Mouse (Mus musculus): Measurements from ENCODE around the gene Chd8.

Chd8 gene

DNA sequence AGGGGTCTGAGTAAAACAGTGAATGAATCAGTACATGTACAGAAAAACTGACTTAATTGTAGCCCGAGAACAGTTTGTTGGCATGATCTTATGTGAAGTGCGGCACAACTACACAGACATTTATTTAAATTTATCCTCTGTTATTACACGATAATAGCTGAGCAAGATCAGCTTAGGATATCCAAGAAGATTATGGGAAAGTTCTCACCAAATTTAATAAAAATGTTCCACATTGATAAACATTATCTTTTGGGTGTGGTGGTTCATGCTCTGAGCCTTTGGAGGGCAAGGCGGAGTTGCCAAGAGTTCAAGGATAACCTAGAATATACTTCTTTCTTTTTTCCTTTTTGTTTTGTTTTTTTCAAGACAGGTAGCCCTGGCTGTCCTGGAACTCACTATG, 58.2 kb downstream of the Chd8 start:
- no peak for DNase-seq (ENCODE audit: low spot score in 2 of 2)

- peak in 1 of 2 experiments; percentile 21 for DNase-seq (ENCODE audit: low spot score in 2 of 2)
These were observed 59.4 kb downstream of the Chd8 start for GRCm38 (mm10) chr14:52198141-52198540.

DNA sequence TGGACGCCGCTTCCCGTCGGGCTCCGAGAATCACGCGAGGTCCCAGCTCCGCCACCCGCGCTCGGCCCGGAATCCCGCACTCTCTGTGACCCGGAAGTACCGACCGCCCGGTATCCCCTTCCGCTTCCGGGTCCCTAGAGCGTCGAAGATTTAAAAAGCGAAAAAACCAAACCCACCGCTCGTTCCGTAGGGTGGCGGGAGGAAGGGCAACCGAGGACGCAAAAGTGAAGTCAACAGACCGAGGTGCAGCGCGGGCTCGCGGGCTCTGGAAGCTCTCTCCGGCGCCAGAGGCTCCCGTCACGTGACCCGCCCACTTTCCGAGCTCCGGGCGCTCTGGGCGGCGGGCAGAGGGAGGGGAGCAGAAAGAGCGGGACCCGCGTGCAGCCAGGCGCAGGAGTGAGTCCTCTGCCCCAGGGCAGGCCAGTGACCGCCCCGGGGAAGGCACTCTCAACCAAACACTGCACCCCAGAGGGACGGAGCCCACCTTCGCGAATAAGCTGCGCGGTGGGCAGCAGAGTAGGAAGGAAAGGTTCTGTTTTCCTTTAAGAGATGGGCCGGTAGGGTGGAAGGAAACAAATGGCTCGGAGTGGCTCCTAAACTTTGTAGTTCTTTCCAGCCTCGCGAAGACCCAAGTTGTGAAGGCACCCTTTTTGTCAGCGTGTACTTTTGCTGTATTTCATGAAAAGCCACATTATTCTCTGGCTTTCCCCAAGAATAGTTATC, 60.3 kb downstream of the Chd8 start, which contains the start of gene Supt16:
Gene Supt16, minus strand, starts transcription at position 261 of the 723 bp plus-strand sequence.
- peak; percentile 80 to 90 for DNase-seq (ENCODE audit: low spot score in 2 of 2)

DNA sequence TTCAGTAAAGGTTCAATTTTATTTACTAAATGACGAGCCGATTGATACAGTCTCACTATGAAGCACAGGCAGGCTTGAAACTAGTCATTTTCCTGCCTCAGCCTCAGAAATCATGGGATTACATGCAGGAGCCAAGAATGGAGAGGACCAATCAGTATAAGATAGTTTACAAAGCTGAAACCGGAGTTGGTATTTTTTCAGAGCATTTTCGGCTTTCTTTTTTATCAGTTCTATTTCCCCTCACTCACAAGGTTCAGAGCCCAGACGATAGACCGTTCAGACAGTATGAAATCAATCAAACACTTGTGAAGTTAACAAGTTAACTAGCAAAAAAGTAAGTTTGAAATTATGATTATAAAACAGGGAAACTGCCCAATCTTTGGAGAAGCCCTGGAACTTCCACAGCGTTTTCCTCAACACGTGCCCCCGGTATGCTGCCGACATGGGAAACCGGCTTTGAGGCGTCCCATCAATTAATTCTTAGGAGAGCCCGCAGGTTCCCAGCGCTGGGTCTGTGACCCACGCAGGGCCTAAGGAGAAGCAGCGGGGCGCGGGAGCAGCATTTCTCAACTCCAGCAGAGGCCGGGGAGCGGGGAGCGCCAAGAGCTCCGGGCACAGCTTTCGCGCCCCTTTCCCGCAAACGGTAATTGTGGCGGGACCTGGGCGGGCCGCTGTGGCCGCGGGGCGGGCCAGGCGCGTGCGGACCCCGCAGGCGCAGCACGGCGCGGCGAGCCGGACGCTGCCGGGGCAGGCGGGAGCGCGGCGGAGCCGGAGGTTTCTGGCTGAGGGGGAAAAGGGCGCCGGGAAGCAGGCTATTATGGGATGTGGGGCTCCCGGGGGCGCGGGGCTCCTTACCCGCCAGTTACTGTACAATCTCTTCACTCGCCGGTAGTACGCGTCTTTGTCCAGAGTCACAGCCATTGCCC, 61.1 kb downstream of the Chd8 start:
- DNase-seq (ENCODE audit: low spot score in 2 of 2): peak in 1 of 2 experiments; percentile 78

DNA sequence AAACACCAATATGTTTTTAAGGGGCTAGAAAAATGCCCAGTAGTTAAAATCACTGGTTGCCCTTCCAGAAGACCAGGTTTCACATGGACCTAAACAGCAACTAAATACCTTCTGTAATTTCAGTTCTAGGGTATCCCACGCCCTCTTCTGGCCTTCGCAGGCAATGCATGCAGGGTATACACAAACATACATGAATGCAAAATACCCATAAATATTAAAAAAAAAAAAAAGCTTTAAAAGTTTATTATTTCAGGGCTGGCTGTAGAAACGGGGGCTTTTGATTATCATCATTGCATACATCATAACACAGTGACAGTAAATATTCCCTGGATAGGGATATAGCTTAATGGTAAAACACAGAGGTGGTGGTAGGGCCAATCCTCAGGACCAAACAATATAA, 61.9 kb downstream of the Chd8 start:
- peak; percentile 80 to 87 for DNase-seq (ENCODE audit: low spot score in 2 of 2)

DNA sequence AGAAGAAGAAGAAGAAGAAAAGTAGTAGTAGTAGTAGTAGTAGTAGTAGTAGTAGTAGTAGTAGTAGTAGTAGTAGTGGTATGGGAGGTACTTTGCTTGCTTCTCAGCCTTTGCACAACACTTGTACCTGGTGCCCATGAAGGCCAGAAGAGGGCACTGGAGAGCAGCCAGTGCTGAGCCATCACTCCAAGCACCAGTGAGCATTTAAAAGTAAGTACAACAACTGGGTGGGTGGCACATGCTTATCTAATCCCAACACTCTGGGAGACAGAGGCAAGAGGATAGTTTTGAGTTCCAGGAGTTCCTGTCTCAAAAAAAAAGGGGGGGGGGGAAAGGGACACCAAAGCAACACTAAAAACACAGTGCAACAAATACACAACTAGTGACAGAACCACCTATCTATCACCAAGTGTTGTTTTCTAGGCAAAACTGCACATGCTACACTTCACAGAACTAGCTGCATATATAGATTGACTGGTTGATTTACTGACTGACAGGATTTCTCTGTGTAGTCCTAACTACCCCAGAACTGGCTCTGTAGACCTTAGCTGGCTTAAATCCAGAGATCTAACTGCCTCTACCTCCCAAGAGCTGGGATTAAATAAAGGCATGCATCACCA, 66.7 kb downstream of the Chd8 start:
- DNase-seq (ENCODE audit: low spot score in 2 of 2): peak; percentile 55 to 80

DNA sequence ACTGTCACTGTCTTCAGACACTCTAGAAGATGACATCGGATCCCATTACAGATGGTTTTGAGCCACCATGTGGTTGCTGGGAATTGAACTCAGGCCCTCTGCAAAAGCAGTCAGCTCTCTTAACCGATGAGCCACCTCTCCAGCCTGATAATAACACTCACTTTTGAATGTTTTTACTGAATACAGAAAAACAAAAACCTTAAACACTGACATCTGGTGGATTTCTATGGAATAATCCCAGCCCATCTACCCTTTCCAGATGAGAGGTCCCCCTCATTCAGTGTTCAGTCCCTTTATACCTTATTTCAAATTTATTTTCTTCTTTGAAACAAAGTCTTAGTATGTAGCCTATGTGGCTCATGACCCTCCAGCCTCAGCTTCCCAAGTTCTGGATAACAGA, 68.1 kb downstream of the Chd8 start:
- no peak for DNase-seq (ENCODE audit: low spot score in 2 of 2)

GRCm38 (mm10) chr14:52188788-52189187, 68.8 kb downstream of the Chd8 start:
- no peak for DNase-seq (ENCODE audit: low spot score in 2 of 2)

DNA sequence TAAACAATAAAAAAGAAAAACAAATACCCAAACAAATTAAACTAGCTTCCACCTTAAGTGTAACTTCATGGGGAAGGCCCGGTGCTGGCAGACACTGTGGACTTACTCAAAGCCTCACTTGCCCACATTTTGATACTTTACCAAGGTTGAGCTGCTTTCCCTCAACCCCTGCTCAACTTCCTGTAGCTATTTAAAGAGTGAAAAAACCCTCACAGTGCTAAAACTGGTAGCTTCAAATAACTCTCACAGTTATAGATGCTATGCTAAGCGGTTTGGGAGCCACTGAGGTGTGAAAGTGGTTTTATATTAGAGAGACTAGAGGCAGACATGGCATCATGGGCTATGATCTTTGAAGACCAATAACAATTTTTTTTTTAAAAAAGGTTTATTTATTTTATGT, 91.0 kb downstream of the Chd8 start:
- no peak for DNase-seq (ENCODE audit: low spot score in 2 of 2)

- no peak for DNase-seq (ENCODE audit: low spot score in 2 of 2)
These were observed 96.7 kb downstream of the Chd8 start for GRCm38 (mm10) chr14:52160911-52161310.

DNA sequence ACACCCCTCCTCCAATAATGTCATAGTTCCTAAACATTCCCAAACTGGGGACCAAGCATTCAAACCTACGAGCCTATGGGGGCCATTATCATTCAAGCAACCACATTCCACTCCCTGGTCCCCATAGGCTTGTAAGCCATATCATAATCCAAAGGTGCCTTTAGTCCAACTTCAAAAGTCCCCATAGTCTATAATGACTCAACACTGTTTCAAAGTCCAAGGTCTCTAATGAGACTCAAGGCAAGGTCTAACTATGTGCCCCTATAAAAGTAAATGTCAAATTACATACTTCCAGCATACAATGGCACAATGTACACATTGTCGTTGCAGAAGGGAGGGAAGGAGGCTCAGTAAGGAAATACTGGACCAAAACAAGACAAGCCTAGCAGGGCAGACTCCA, 102.6 kb downstream of the Chd8 start:
- no peak for DNase-seq (ENCODE audit: low spot score in 2 of 2)

DNA sequence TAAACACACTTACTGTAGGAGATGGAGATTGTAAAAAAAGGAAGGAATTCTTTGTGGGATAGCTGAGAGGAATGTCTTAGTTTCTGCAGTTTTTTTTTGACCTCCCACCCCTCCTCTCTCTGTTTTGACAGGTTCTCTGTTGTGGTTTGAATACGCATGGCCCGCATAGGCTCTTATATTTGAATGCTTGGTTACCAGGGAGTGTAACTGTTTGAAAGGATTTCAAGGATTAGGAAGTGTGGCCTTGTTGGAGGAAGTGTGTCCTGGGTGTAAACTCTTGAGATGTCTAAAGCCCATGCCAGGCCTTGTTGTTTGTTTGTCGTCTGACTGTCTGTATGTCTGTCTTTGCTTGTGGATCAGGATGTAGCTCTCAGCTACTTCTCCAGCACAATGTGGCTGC, 105.0 kb downstream of the Chd8 start:
- no peak for DNase-seq (ENCODE audit: low spot score in 2 of 2)

- no peak for DNase-seq (ENCODE audit: low spot score in 2 of 2)
These were observed 105.4 kb downstream of the Chd8 start for GRCm38 (mm10) chr14:52152179-52152578.

DNA sequence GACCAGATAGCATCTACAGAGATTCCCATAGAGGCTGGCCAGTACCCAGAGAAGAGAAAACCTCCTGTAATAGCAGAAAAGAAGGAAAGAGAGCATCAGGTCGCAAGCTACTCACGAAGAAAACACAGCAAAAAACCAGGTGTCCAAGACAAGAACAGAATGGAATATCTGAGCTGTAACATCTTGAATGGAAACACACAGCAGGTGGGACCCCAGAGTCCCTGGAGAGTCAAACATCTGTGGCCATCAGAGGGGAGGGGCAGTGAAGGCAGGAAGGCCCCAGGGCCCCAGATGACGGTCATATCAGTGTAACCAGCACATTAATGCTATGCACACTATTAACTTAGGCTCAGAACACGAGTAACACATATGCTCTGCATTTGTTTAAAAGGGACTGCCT, 107.7 kb downstream of the Chd8 start:
- DNase-seq (ENCODE audit: low spot score in 2 of 2): no peak

All from spleen, postnatal 4 days (tissue).